Comparison of ENCODE assay signal across 13 mouse cellular contexts in the genomic region with DNA sequence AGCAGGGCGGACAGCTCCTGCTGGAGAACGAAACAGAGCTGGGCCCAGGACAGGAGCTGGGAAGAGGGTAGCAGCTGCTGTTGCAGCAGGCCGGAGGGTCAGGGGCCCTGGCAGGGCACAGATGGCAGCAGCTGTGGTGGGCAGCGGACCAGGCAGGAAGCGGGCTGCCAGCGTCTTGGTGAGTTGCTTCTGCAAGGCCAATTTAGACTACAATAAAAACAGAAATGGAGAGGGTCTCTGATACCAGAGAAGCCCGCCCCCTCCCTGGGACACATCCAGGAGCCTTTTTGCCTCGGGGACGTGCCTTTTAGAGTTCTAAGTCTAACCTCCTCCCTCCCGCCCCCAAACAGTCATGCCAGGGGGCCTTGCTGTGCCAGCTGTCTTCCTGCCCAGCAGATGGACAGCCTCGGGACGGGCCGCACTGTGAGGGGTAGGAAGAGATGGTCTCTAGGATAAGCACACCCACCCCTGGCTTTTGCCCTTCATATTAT. TPM values are rescaled to one million over a fixed set of nuclear protein-coding genes. Genes with fewer than 3 reads are reported as not detected.
DNase-seq lines count a peak whose midpoint lies in the region; ATAC-seq lines count a peak whose summit lies in the region.
"Had no signal": no experiment of that assay in that cellular context is flagged by ENCODE, and none has a peak within 500 bp of the region (broad histone marks: within the 10 kb centered on the region; RNA-seq: fewer than 3 reads in every experiment).

No protein-coding gene starts in this region.

- no peak overlapping the region for H3K4me3 ChIP-seq in forebrain, embryonic 14.5 days (ENCODE audit: low read depth, low read length)
- H3K4me3 ChIP-seq in forebrain, embryonic 10.5 days: no peak overlapping the region
- no peak overlapping the region for H3K4me3 ChIP-seq in hindbrain, embryonic 13.5 days
- H3K4me3 ChIP-seq: liver, embryonic 12.5 days had no signal

- WGBS in forebrain, embryonic 14.5 days: 45% methylated on average over 13 of the region's 13 CpGs
- 71% methylated on average over 13 of the region's 13 CpGs for WGBS in forebrain, embryonic 10.5 days
- WGBS in hindbrain, embryonic 13.5 days: 46% methylated on average over 13 of the region's 13 CpGs

- no peaks in the 10 kb centered on the region for H3K27me3 ChIP-seq in forebrain, embryonic 14.5 days (replicated peaks; ENCODE audit: control insufficient read depth, insufficient read depth, low read length)
- H3K27me3 ChIP-seq in forebrain, embryonic 10.5 days (ENCODE audit: poor library complexity, severe bottlenecking): no peaks in the 10 kb centered on the region
- H3K27me3 ChIP-seq in hindbrain, embryonic 13.5 days: peaks cover 13% of the 10 kb centered on the region

- H3K4me1 ChIP-seq in forebrain, embryonic 14.5 days (ENCODE audit: control insufficient read depth, insufficient read depth, low read length): peaks cover 6% of the 10 kb centered on the region
- peaks cover 13% of the 10 kb centered on the region for H3K4me1 ChIP-seq in forebrain, embryonic 10.5 days
- H3K4me1 ChIP-seq in hindbrain, embryonic 13.5 days (replicated peaks): peaks cover 31% of the 10 kb centered on the region

- ATAC-seq in forebrain, embryonic 14.5 days: no peak
- ATAC-seq in hindbrain, embryonic 13.5 days (ENCODE audit: low FRiP score): no peak
- no peak for ATAC-seq in megakaryocyte, adult 5-6 weeks (ENCODE audit: poor library complexity, severe bottlenecking)
- no peak for ATAC-seq in inflammation-experienced regulatory T-cells, adult 6 months
- ATAC-seq: liver, embryonic 12.5 days had no signal

- peaks cover 30% of the 10 kb centered on the region for H3K36me3 ChIP-seq in forebrain, embryonic 14.5 days (ENCODE audit: control insufficient read depth, insufficient read depth, low read length)
- H3K36me3 ChIP-seq in forebrain, embryonic 10.5 days (replicated peaks): peaks cover 38% of the 10 kb centered on the region
- peaks cover 32% of the 10 kb centered on the region for H3K36me3 ChIP-seq in hindbrain, embryonic 13.5 days

- no peak overlapping the region for H3K4me2 ChIP-seq in forebrain, embryonic 14.5 days (ENCODE audit: low read length)
- no peak overlapping the region for H3K4me2 ChIP-seq in hindbrain, embryonic 13.5 days
- H3K4me2 ChIP-seq: liver, embryonic 12.5 days had no signal

- no peak overlapping the region for H3K27ac ChIP-seq in forebrain, embryonic 14.5 days (ENCODE audit: low read depth, low read length)
- H3K27ac ChIP-seq in forebrain, embryonic 10.5 days: no peak overlapping the region
- peak overlapping the region; percentile 70 for H3K27ac ChIP-seq in hindbrain, embryonic 13.5 days
- H3K27ac ChIP-seq: liver, embryonic 12.5 days; stomach, postnatal 0 days had no signal

- no peaks in the 10 kb centered on the region for H3K9me3 ChIP-seq in forebrain, embryonic 14.5 days (replicated peaks; ENCODE audit: control insufficient read depth, low read length)
- no peaks in the 10 kb centered on the region for H3K9me3 ChIP-seq in forebrain, embryonic 10.5 days
- H3K9me3 ChIP-seq in hindbrain, embryonic 13.5 days: no peaks in the 10 kb centered on the region
- H3K9me3 ChIP-seq: liver, embryonic 12.5 days had no signal

- H3K9ac ChIP-seq in forebrain, embryonic 14.5 days (ENCODE audit: low read length): peak overlapping the region; percentile 26; the same call in 1 of the 2 replicates
- peak overlapping the region; percentile 62 for H3K9ac ChIP-seq in hindbrain, embryonic 13.5 days
- H3K9ac ChIP-seq: liver, embryonic 12.5 days had no signal

- DNase-seq in forebrain, embryonic 14.5 days (ENCODE audit: low spot score): peak; percentile 31
- DNase-seq in forebrain, embryonic 10.5 days (ENCODE audit: extremely low spot score, low spot score): no peak
- peak; percentile 38 to 41 for DNase-seq in kidney, postnatal 4 days
- DNase-seq in kidney, postnatal 36 days: no peak
- peak; percentile 36 for DNase-seq in MN1 (ENCODE audit: low spot score)
- DNase-seq: heart, postnatal 10 days; layer of hippocampus, adult 9-11 months; right cerebral cortex, postnatal 25 days had no signal

RNA-seq across cellular contexts. Expression of a gene that starts 8.9 kb away (rescaled TPM):
- polyA plus RNA-seq in forebrain, embryonic 14.5 days (2014; fragmentation: Nextera tagmentation; extraction: Ambion mirVana): 77.3 and 82.5 TPM in 2 replicates
- 286 and 289 TPM in 2 replicates for polyA plus RNA-seq in forebrain, embryonic 10.5 days (2016; fragmentation: Nextera tagmentation; extraction: Ambion mirVana)
- 308 and 315 TPM in 2 replicates for polyA plus RNA-seq in hindbrain, embryonic 13.5 days (2015; fragmentation: Nextera tagmentation; extraction: Ambion mirVana)
- 98.1 and 124 TPM in 2 replicates for total RNA-seq in megakaryocyte, adult 5-6 weeks (2015)
- 145 and 172 TPM in 2 replicates for total RNA-seq in megakaryocyte, adult 5-6 weeks (2017)
- 100 to 1,000 TPM; 283 to 389 (median 360) TPM for polyA plus RNA-seq in inflammation-experienced regulatory T-cells, adult 6 months (2017; shearing (Covaris generic))

RNA-seq across cellular contexts. Expression of a gene that starts 9.9 kb away (rescaled TPM):
- polyA plus RNA-seq in forebrain, embryonic 14.5 days (2014; fragmentation: Nextera tagmentation; extraction: Ambion mirVana): 111 and 122 TPM in 2 replicates
- polyA plus RNA-seq in forebrain, embryonic 10.5 days (2016; fragmentation: Nextera tagmentation; extraction: Ambion mirVana): 83.1 and 91.8 TPM in 2 replicates
- polyA plus RNA-seq in hindbrain, embryonic 13.5 days (2015; fragmentation: Nextera tagmentation; extraction: Ambion mirVana): 110 and 115 TPM in 2 replicates
- 47.7 and 52.7 TPM in 2 replicates for total RNA-seq in megakaryocyte, adult 5-6 weeks (2015)
- total RNA-seq in megakaryocyte, adult 5-6 weeks (2017): 36.0 and 45.5 TPM in 2 replicates
- 10 to 100 TPM; 24.1 to 32.6 (median 27.2) TPM for polyA plus RNA-seq in inflammation-experienced regulatory T-cells, adult 6 months (2017; shearing (Covaris generic))

RNA-seq across cellular contexts. Expression of a gene that starts 54.2 kb away (rescaled TPM):
- 22.0 and 25.6 TPM in 2 replicates for polyA plus RNA-seq in forebrain, embryonic 14.5 days (2014; fragmentation: Nextera tagmentation; extraction: Ambion mirVana)
- 15.3 and 17.5 TPM in 2 replicates for polyA plus RNA-seq in forebrain, embryonic 10.5 days (2016; fragmentation: Nextera tagmentation; extraction: Ambion mirVana)
- polyA plus RNA-seq in hindbrain, embryonic 13.5 days (2015; fragmentation: Nextera tagmentation; extraction: Ambion mirVana): 34.5 and 37.0 TPM in 2 replicates
- 9.5 and 11.3 TPM in 2 replicates for total RNA-seq in megakaryocyte, adult 5-6 weeks (2015)
- 22.2 and 23.9 TPM in 2 replicates for total RNA-seq in megakaryocyte, adult 5-6 weeks (2017)
- 100 to 1,000 TPM; 159 to 192 (median 165) TPM for polyA plus RNA-seq in inflammation-experienced regulatory T-cells, adult 6 months (2017; shearing (Covaris generic))

Comparison
In these comparisons a context has a peak if more than half of its experiments do, and no peak if none do; other contexts are left out.
1. DNase-seq: peak in forebrain, embryonic 14.5 days (single experiment), kidney, postnatal 4 days (2 of 2) and MN1 (single experiment); none in forebrain, embryonic 10.5 days (single experiment) and kidney, postnatal 36 days (0 of 2).